Mouse (Mus musculus) ZHBTc4 (cell line): ENCODE results near the gene Paqr6.

Source experiments
- DNase-seq: peaks from one replicate; pipeline ENCODE4 v3.0.0-alpha.2; 2011; ENCODE audit warnings: low read depth, low spot score

Paqr6 gene

GRCm38 (mm10) chr3:88409741-88410644 is 45.6 kb downstream of the Paqr6 start, which contains the start of gene Pmf1:
Gene Pmf1 (minus strand): TSS chr3:88410331.
- peak; percentile 96 for DNase-seq

- DNase-seq = peak; percentile 71
Observed at GRCm38 (mm10) chr3:88410645-88411031, 46.3 kb downstream of the Paqr6 start.

- DNase-seq = no peak
Observed at GRCm38 (mm10) chr3:88411681-88412080, 47.3 kb downstream of the Paqr6 start.

- DNase-seq = no peak
Observed at GRCm38 (mm10) chr3:88412636-88413035, 48.3 kb downstream of the Paqr6 start.

- DNase-seq = no peak
Observed at GRCm38 (mm10) chr3:88415668-88416067, 51.3 kb downstream of the Paqr6 start.

GRCm38 (mm10) chr3:88418016-88418415 is 53.6 kb downstream of the Paqr6 start:
- DNase-seq = no peak
